Mouse (Mus musculus) MEL (cell line): Measurements from ENCODE around the gene Bicd2. TPM values are rescaled to one million over a fixed set of nuclear protein-coding genes. Genes with fewer than 3 reads are reported as not detected.

Source experiments
- DNase-seq: peaks from one replicate; pipeline ENCODE4 v3.0.0; 2011; ENCODE audit warnings: low read depth, low spot score
- H3K27ac ChIP-seq: 2 replicates; pipeline ENCODE4 v1.5.1; 2012; ENCODE audit warnings: low read depth, mild to moderate bottlenecking, control low read depth, low read length, moderate library complexity; ENCODE audit not compliant: control insufficient read depth
- H3K27me3 ChIP-seq, 2 experiments: fragments of 150-350 bp in 1 of 2; sonication (generic) in 1 of 2; 2 replicates each; pipeline ENCODE4 v1.6.1; 2012; ENCODE audit warnings: low read length in 2 of 2, mild to moderate bottlenecking in 2 of 2, improper control_type of control experiment in 1 of 2, moderate library complexity in 1 of 2; ENCODE audit not compliant: insufficient read depth in 2 of 2, control insufficient read depth in 1 of 2
- H3K36me3 ChIP-seq, 2 experiments: 2 replicates each; pipeline ENCODE4 v1.6.1; 2012 to 2014; ENCODE audit warnings: low read length in 2 of 2, improper control_type of control experiment in 1 of 2, inconsistent platforms in 1 of 2, mild to moderate bottlenecking in 1 of 2; ENCODE audit not compliant: insufficient read depth in 2 of 2, control insufficient read depth in 1 of 2
- H3K4me1 ChIP-seq, 2 experiments: fragments of 150-350 bp in 1 of 2; sonication (generic) in 1 of 2; 2 replicates each; pipeline ENCODE4 v1.6.1; 2012; ENCODE audit warnings: low read length in 2 of 2, improper control_type of control experiment in 1 of 2, mild to moderate bottlenecking in 1 of 2; ENCODE audit not compliant: insufficient read depth in 2 of 2, control insufficient read depth in 1 of 2
- H3K4me3 ChIP-seq, 2 experiments: fragments of 150-350 bp in 1 of 2; sonication (generic) in 1 of 2; 2 replicates each; pipeline ENCODE4 v1.5.1; 2012; ENCODE audit warnings: low read depth in 2 of 2, low read length in 2 of 2, mild to moderate bottlenecking in 2 of 2, moderate library complexity in 2 of 2, control low read depth in 1 of 2, improper control_type of control experiment in 1 of 2; ENCODE audit not compliant: control insufficient read depth in 1 of 2, insufficient read depth in 1 of 2
- H3K79me2 ChIP-seq: 2 replicates; pipeline ENCODE4 v1.6.1; 2012; ENCODE audit warnings: mild to moderate bottlenecking, low read length, moderate library complexity; ENCODE audit not compliant: control insufficient read depth, poor library complexity, insufficient read depth
- H3K9ac ChIP-seq: 2 replicates; pipeline ENCODE4 v1.6.1; 2012; ENCODE audit warnings: low read depth, mild to moderate bottlenecking, control low read depth, low read length, moderate library complexity; ENCODE audit not compliant: control insufficient read depth, poor library complexity, severe bottlenecking
- H3K9me3 ChIP-seq: fragments of 150-350 bp; sonication (generic); replicated peaks from 2 replicates; pipeline ENCODE4 v1.6.1; 2012; ENCODE audit warnings: mild to moderate bottlenecking, low read length, improper control_type of control experiment, moderate library complexity; ENCODE audit not compliant: insufficient read depth
- BHLHE40 ChIP-seq: IDR thresholded peaks from 2 replicates; pipeline ENCODE4 v1.6.1; 2012; ENCODE audit warnings: low read depth, mild to moderate bottlenecking, inconsistent platforms, low read length, improper control_type of control experiment, borderline replicate concordance
- CHD1 ChIP-seq: IDR thresholded peaks from 2 replicates; pipeline ENCODE4 v1.6.1; 2012; ENCODE audit warnings: low read depth, mild to moderate bottlenecking, inconsistent platforms, low read length, improper control_type of control experiment
- CHD2 ChIP-seq: IDR thresholded peaks from 2 replicates; pipeline ENCODE4 v1.6.1; 2011; ENCODE audit warnings: low read length, improper control_type of control experiment
- ELF1 ChIP-seq: IDR thresholded peaks from 2 replicates; pipeline ENCODE4 v1.6.1; 2014; ENCODE audit warnings: low read depth, mild to moderate bottlenecking, inconsistent platforms, low read length, improper control_type of control experiment, moderate library complexity
- EP300 ChIP-seq, 2 experiments: IDR thresholded peaks; 2 replicates each; pipeline ENCODE4 v1.6.1; 2011; ENCODE audit warnings: improper control_type of control experiment in 2 of 2, low read length in 2 of 2, low read depth in 1 of 2, mild to moderate bottlenecking in 1 of 2
- ETS1 ChIP-seq: IDR thresholded peaks from 2 replicates; pipeline ENCODE4 v1.6.1; 2012; ENCODE audit warnings: low read depth, mild to moderate bottlenecking, inconsistent platforms, low read length, improper control_type of control experiment, moderate library complexity
- GATA1 ChIP-seq: IDR thresholded peaks from 2 replicates; pipeline ENCODE4 v1.6.1; 2011; ENCODE audit warnings: low read depth, low read length, improper control_type of control experiment
- HCFC1 ChIP-seq: IDR thresholded peaks from 2 replicates; pipeline ENCODE4 v1.6.1; 2012; ENCODE audit warnings: low read depth, mild to moderate bottlenecking, inconsistent platforms, low read length, improper control_type of control experiment, moderate library complexity
- JUND ChIP-seq: IDR thresholded peaks from 2 replicates; pipeline ENCODE4 v1.6.1; 2011; ENCODE audit warnings: low read depth, mild to moderate bottlenecking, improper control_type of control experiment, low read length
- MAFK ChIP-seq: IDR thresholded peaks from 2 replicates; pipeline ENCODE4 v1.6.1; 2011; ENCODE audit warnings: low read depth, mild to moderate bottlenecking, low read length, improper control_type of control experiment, borderline replicate concordance
- MAX ChIP-seq: IDR thresholded peaks from 2 replicates; pipeline ENCODE4 v1.6.1; 2011; ENCODE audit warnings: low read length, improper control_type of control experiment
- MAZ ChIP-seq: IDR thresholded peaks from 2 replicates; pipeline ENCODE4 v1.6.1; 2012; ENCODE audit warnings: low read depth, mild to moderate bottlenecking, inconsistent platforms, low read length, improper control_type of control experiment
- MXI1 ChIP-seq: IDR thresholded peaks from 2 replicates; pipeline ENCODE4 v1.6.1; 2011; ENCODE audit warnings: mild to moderate bottlenecking, low read depth, low read length, improper control_type of control experiment
- MYB ChIP-seq: IDR thresholded peaks from 2 replicates; pipeline ENCODE4 v1.6.1; 2011; ENCODE audit warnings: mild to moderate bottlenecking, low read depth, low read length, improper control_type of control experiment
- MYC ChIP-seq: IDR thresholded peaks from 2 replicates; pipeline ENCODE4 v1.6.1; 2011; ENCODE audit warnings: low read depth, mild to moderate bottlenecking, low read length, improper control_type of control experiment, moderate library complexity
- NRF1 ChIP-seq: IDR thresholded peaks from 2 replicates; pipeline ENCODE4 v1.6.1; 2014; ENCODE audit warnings: low read depth, mild to moderate bottlenecking, inconsistent platforms, low read length, improper control_type of control experiment, moderate library complexity; ENCODE audit not compliant: poor library complexity, insufficient read depth, severe bottlenecking
- RAD21 ChIP-seq: IDR thresholded peaks from 2 replicates; pipeline ENCODE4 v1.6.1; 2011; ENCODE audit warnings: mild to moderate bottlenecking, low read depth, low read length, improper control_type of control experiment
- RCOR1 ChIP-seq: IDR thresholded peaks from 2 replicates; pipeline ENCODE4 v1.6.1; 2012; ENCODE audit warnings: low read depth, mild to moderate bottlenecking, inconsistent platforms, low read length, improper control_type of control experiment
- SIN3A ChIP-seq: IDR thresholded peaks from 2 replicates; pipeline ENCODE4 v1.6.1; 2012; ENCODE audit warnings: low read length, improper control_type of control experiment, inconsistent platforms
- SMC3 ChIP-seq: IDR thresholded peaks from 2 replicates; pipeline ENCODE4 v1.6.1; 2011; ENCODE audit warnings: low read depth, low read length, improper control_type of control experiment
- USF1 ChIP-seq: IDR thresholded peaks from 2 replicates; pipeline ENCODE4 v1.6.1; 2014; ENCODE audit warnings: low read depth, mild to moderate bottlenecking, inconsistent platforms, low read length, improper control_type of control experiment, moderate library complexity
- USF2 ChIP-seq, 2 experiments: IDR thresholded peaks; 2 replicates each; pipeline ENCODE4 v1.6.1; 2011 to 2012; ENCODE audit warnings: improper control_type of control experiment in 2 of 2, low read length in 2 of 2, borderline replicate concordance in 1 of 2, inconsistent platforms in 1 of 2, low read depth in 1 of 2, mild to moderate bottlenecking in 1 of 2; ENCODE audit not compliant: insufficient read depth in 1 of 2
- ZC3H11A ChIP-seq: IDR thresholded peaks from 2 replicates; pipeline ENCODE4 v1.6.1; 2012; ENCODE audit warnings: low read depth, mild to moderate bottlenecking, inconsistent platforms, low read length, improper control_type of control experiment
- ZKSCAN1 ChIP-seq: IDR thresholded peaks from 2 replicates; pipeline ENCODE4 v1.6.1; 2012; ENCODE audit warnings: low read depth, mild to moderate bottlenecking, inconsistent platforms, low read length, improper control_type of control experiment, moderate library complexity
- ZMIZ1 ChIP-seq: IDR thresholded peaks from 2 replicates; pipeline ENCODE4 v1.6.1; 2012; ENCODE audit warnings: low read depth, mild to moderate bottlenecking, inconsistent platforms, low read length, improper control_type of control experiment, moderate library complexity
- polyA plus RNA-seq, 2 experiments: library from polyadenylated mRNA; stranded (reverse) in 1 of 2; unstranded in 1 of 2; fragments of >175 nt in 1 of 2; fragments of >200 nt in 1 of 2; gene quantifications; 2 replicates each; pipeline versions ENCODE4 v1.2.1 to v1.2.4; 2012; ENCODE audit warnings: low replicate concordance in 2 of 2, low read depth in 1 of 2; ENCODE audit not compliant: insufficient read length in 2 of 2, insufficient read depth in 1 of 2, missing spikeins in 1 of 2
- total RNA-seq: library from RNA; depleted of rRNA; stranded (reverse); fragments of 300-350 nt; gene quantifications from 2 replicates; pipeline ENCODE4 v1.2.3, GENCODE M21; 2012

Gene Bicd2
- total and polyA plus RNA-seq, 3 experiments = 21.8 to 22.6 TPM; not detected in 1

- no peak for DNase-seq
- Histone ChIP-seq H3K9ac (no peak overlapping the region), H3K4me1 (peaks cover 5 to 7% of the 10 kb centered on the region in 2 experiments; a peak in 2 of 4 replicates)
- TF ChIP-seq RCOR1 (no peak), NRF1 (no peak), CHD1 (no peak), MAZ (no peak), EP300 (IDR thresholded peaks at IDR 0.05; ENCODE audit: low read depth in 1 of 2, low read length in 2 of 2) (no peak), MAX (no peak), JUND (no peak), MXI1 (no peak), HCFC1 (no peak), SMC3 (no peak), ETS1 (no peak)
- TF ChIP-seq, all 39 proteins: peak for 0
- no peak overlapping the region for H3K27ac ChIP-seq
- H3K36me3 ChIP-seq = no peaks in the 10 kb centered on the region; a peak in 3 of 4 replicates
- no peaks in the 10 kb centered on the region for H3K9me3 ChIP-seq
- H3K4me3 ChIP-seq = no peak overlapping the region
- H3K79me2 ChIP-seq = peaks cover 18% of the 10 kb centered on the region
- H3K27me3 ChIP-seq = no peaks in the 10 kb centered on the region
These were observed 16.1 kb downstream of the Bicd2 start for GRCm38 (mm10) chr13:49357367-49358026.

GRCm38 (mm10) chr13:49358184-49358583 is 16.8 kb downstream of the Bicd2 start:
- DNase-seq = no peak
- no peak overlapping the region for H3K9ac ChIP-seq
- H3K27ac ChIP-seq = no peak overlapping the region
- no peaks in the 10 kb centered on the region for H3K9me3 ChIP-seq
- H3K4me1 ChIP-seq = peaks cover 5 to 7% of the 10 kb centered on the region in 2 experiments; a peak in 2 of 4 replicates
- peaks cover 17% of the 10 kb centered on the region; the same call in 1 of the 2 replicates for H3K79me2 ChIP-seq
- no peaks in the 10 kb centered on the region; a peak in 3 of 4 replicates for H3K36me3 ChIP-seq
- TF ChIP-seq JUND (no peak), CHD2 (no peak), MXI1 (no peak), ELF1 (no peak), CHD1 (no peak), MAFK (no peak), ZC3H11A (no peak), USF1 (no peak), RAD21 (no peak), GATA1 (no peak), BHLHE40 (no peak), SIN3A (no peak), MYC (no peak), NRF1 (no peak), SMC3 (no peak), USF2 (IDR thresholded peaks at IDR 0.05; ENCODE audit: borderline replicate concordance in 1 of 2, insufficient read depth in 1 of 2, low read depth in 1 of 2, low read length in 2 of 2) (no peak), ZKSCAN1 (no peak), ZMIZ1 (no peak), MYB (no peak)
- H3K27me3 ChIP-seq = no peaks in the 10 kb centered on the region
- H3K4me3 ChIP-seq = no peak overlapping the region
